Mouse (Mus musculus): Measurements from ENCODE around the gene Atp6v0a2.
A peak's percentile ranks its signal among the peaks of the same experiment; 100 is the strongest.
"Not testable (repeated sequence)": the region's sequence is repeated elsewhere in the genome, so short reads cannot be mapped to it uniquely, and the experiment has no call there.

The Atp6v0a2 gene

GRCm38 (mm10) chr5:124628448-124629363 is at the start of gene Atp6v0a2:
Atp6v0a2 (plus strand) TSS chr5:124628576.
- DNase-seq (ENCODE audit: low spot score in 2 of 2), result peak; percentile 92 to 94

- peak; percentile 83 to 91 for DNase-seq (ENCODE audit: low spot score in 2 of 2)
Measured at GRCm38 (mm10) chr5:124578633-124579317, 49.6 kb upstream of the Atp6v0a2 start, which contains the start of the genes Eif2b1 and Gtf2h3. Eif2b1 (minus strand) TSS chr5:124579131. Gtf2h3 (plus strand) TSS chr5:124579140.

GRCm38 (mm10) chr5:124582515-124582914 is 45.9 kb upstream of the Atp6v0a2 start:
- DNase-seq (ENCODE audit: low spot score in 2 of 2), result no peak

GRCm38 (mm10) chr5:124592768-124593167 is 35.6 kb upstream of the Atp6v0a2 start:
- no peak for DNase-seq (ENCODE audit: low spot score in 2 of 2)

GRCm38 (mm10) chr5:124598224-124599174 is 29.9 kb upstream of the Atp6v0a2 start:
- peak; percentile 66 to 74 for DNase-seq (ENCODE audit: low spot score in 2 of 2)

- not testable (repeated sequence) for DNase-seq (ENCODE audit: low spot score in 2 of 2)
Measured at GRCm38 (mm10) chr5:124599726-124600125, 28.6 kb upstream of the Atp6v0a2 start.

- DNase-seq (ENCODE audit: low spot score in 2 of 2), result peak; percentile 48 to 64
Measured at GRCm38 (mm10) chr5:124602349-124602748, 26.0 kb upstream of the Atp6v0a2 start.

- no peak for DNase-seq (ENCODE audit: low spot score in 2 of 2)
Measured at GRCm38 (mm10) chr5:124604296-124604695, 24.1 kb upstream of the Atp6v0a2 start.

- DNase-seq (ENCODE audit: low spot score in 2 of 2), result no peak
Measured at GRCm38 (mm10) chr5:124605041-124605622, 23.2 kb upstream of the Atp6v0a2 start.

- no peak for DNase-seq (ENCODE audit: low spot score in 2 of 2)
Measured at GRCm38 (mm10) chr5:124610965-124611364, 17.4 kb upstream of the Atp6v0a2 start.

- DNase-seq (ENCODE audit: low spot score in 2 of 2), result peak in 1 of 2 experiments; percentile 14
Measured at GRCm38 (mm10) chr5:124614709-124615108, 13.7 kb upstream of the Atp6v0a2 start.

GRCm38 (mm10) chr5:124618711-124619110 is 9.7 kb upstream of the Atp6v0a2 start:
- no peak for DNase-seq (ENCODE audit: low spot score in 2 of 2)

GRCm38 (mm10) chr5:124621362-124621761 is 7.0 kb upstream of the Atp6v0a2 start:
- no peak for DNase-seq (ENCODE audit: low spot score in 2 of 2)

- DNase-seq (ENCODE audit: low spot score in 2 of 2), result no peak
Measured at GRCm38 (mm10) chr5:124622890-124623289, 5.5 kb upstream of the Atp6v0a2 start.

- DNase-seq (ENCODE audit: low spot score in 2 of 2), result no peak
Measured at GRCm38 (mm10) chr5:124624291-124624690, 4.1 kb upstream of the Atp6v0a2 start.

GRCm38 (mm10) chr5:124629641-124630040 is 1.3 kb downstream of the Atp6v0a2 start:
- peak; percentile 26 to 34 for DNase-seq (ENCODE audit: low spot score in 2 of 2)

- no peak for DNase-seq (ENCODE audit: low spot score in 2 of 2)
Measured at GRCm38 (mm10) chr5:124631685-124632084, 3.3 kb downstream of the Atp6v0a2 start.

- DNase-seq (ENCODE audit: low spot score in 2 of 2), result peak; percentile 32 to 56
Measured at GRCm38 (mm10) chr5:124632461-124632860, 4.1 kb downstream of the Atp6v0a2 start.

GRCm38 (mm10) chr5:124633425-124633824 is 5.0 kb downstream of the Atp6v0a2 start:
- DNase-seq (ENCODE audit: low spot score in 2 of 2), result peak; percentile 41 to 56

- not testable (repeated sequence) for DNase-seq (ENCODE audit: low spot score in 2 of 2)
Measured at GRCm38 (mm10) chr5:124635068-124635467, 6.7 kb downstream of the Atp6v0a2 start.

- no peak for DNase-seq (ENCODE audit: low spot score in 2 of 2)
Measured at GRCm38 (mm10) chr5:124636139-124636538, 7.8 kb downstream of the Atp6v0a2 start.
